Mouse (Mus musculus): ENCODE measurements around the gene Cd180.

Cd180 gene

GRCm38 (mm10) chr13:102693341-102693801, at the start of gene Cd180:
Gene Cd180, plus strand, starts transcription at chr13:102693558.
- no peak for DNase-seq (ENCODE audit: extremely low read depth, low read depth, low spot score)

GRCm38 (mm10) chr13:102644344-102644743, 49.0 kb upstream of the Cd180 start:
- no peak for DNase-seq (ENCODE audit: extremely low read depth, low read depth, low spot score)

- DNase-seq (ENCODE audit: extremely low read depth, low read depth, low spot score) = no peak
Measured at GRCm38 (mm10) chr13:102644789-102645551, 48.4 kb upstream of the Cd180 start.

GRCm38 (mm10) chr13:102646271-102646771, 47.0 kb upstream of the Cd180 start:
- no peak for DNase-seq (ENCODE audit: extremely low read depth, low read depth, low spot score)

- no peak for DNase-seq (ENCODE audit: extremely low read depth, low read depth, low spot score)
Measured at GRCm38 (mm10) chr13:102647511-102647910, 45.8 kb upstream of the Cd180 start.

- no peak for DNase-seq (ENCODE audit: extremely low read depth, low read depth, low spot score)
Measured at GRCm38 (mm10) chr13:102652303-102652889, 41.0 kb upstream of the Cd180 start.

GRCm38 (mm10) chr13:102655071-102655570, 38.2 kb upstream of the Cd180 start:
- DNase-seq (ENCODE audit: extremely low read depth, low read depth, low spot score) = no peak

- DNase-seq (ENCODE audit: extremely low read depth, low read depth, low spot score) = no peak
Measured at GRCm38 (mm10) chr13:102656153-102656690, 37.1 kb upstream of the Cd180 start.

- no peak for DNase-seq (ENCODE audit: extremely low read depth, low read depth, low spot score)
Measured at GRCm38 (mm10) chr13:102658223-102658839, 35.0 kb upstream of the Cd180 start.

GRCm38 (mm10) chr13:102664041-102664440, 29.3 kb upstream of the Cd180 start:
- no peak for DNase-seq (ENCODE audit: extremely low read depth, low read depth, low spot score)

GRCm38 (mm10) chr13:102664843-102665587, 28.3 kb upstream of the Cd180 start:
- no peak for DNase-seq (ENCODE audit: extremely low read depth, low read depth, low spot score)

GRCm38 (mm10) chr13:102665588-102666232, 27.6 kb upstream of the Cd180 start:
- no peak for DNase-seq (ENCODE audit: extremely low read depth, low read depth, low spot score)

- DNase-seq (ENCODE audit: extremely low read depth, low read depth, low spot score) = no peak
Measured at GRCm38 (mm10) chr13:102666233-102666614, 27.1 kb upstream of the Cd180 start.

- no peak for DNase-seq (ENCODE audit: extremely low read depth, low read depth, low spot score)
Measured at GRCm38 (mm10) chr13:102666731-102667130, 26.6 kb upstream of the Cd180 start.

- DNase-seq (ENCODE audit: extremely low read depth, low read depth, low spot score) = no peak
Measured at GRCm38 (mm10) chr13:102667401-102667800, 26.0 kb upstream of the Cd180 start.

GRCm38 (mm10) chr13:102667842-102668241, 25.5 kb upstream of the Cd180 start:
- no peak for DNase-seq (ENCODE audit: extremely low read depth, low read depth, low spot score)

- no peak for DNase-seq (ENCODE audit: extremely low read depth, low read depth, low spot score)
Measured at GRCm38 (mm10) chr13:102668933-102669332, 24.4 kb upstream of the Cd180 start.

- peak; percentile 45 for DNase-seq (ENCODE audit: extremely low read depth, low read depth, low spot score)
Measured at GRCm38 (mm10) chr13:102669522-102670256, 23.7 kb upstream of the Cd180 start.

- no peak for DNase-seq (ENCODE audit: extremely low read depth, low read depth, low spot score)
Measured at GRCm38 (mm10) chr13:102670503-102670902, 22.9 kb upstream of the Cd180 start.

Data from fat pad, adult 2 months (tissue).